Mouse (Mus musculus) layer of hippocampus, postnatal 36 days (tissue): ENCODE data around the gene Dnah2. TPM values are rescaled to one million over a fixed set of nuclear protein-coding genes. Genes with fewer than 3 reads are reported as not detected.
A peak's percentile ranks its signal among the peaks of the same experiment; 100 is the strongest.

Experiments
- DNase-seq, 2 experiments: peaks; one replicate each; pipeline ENCODE4 v3.0.0; 2022
- total RNA-seq, 2 experiments: library from RNA; stranded (reverse); gene quantifications; 2 replicates each; pipeline ENCODE4 v1.2.3; 2021

The Dnah2 gene
- total RNA-seq: 1 to 10 TPM; 5.4 to 5.9 TPM

DNA sequence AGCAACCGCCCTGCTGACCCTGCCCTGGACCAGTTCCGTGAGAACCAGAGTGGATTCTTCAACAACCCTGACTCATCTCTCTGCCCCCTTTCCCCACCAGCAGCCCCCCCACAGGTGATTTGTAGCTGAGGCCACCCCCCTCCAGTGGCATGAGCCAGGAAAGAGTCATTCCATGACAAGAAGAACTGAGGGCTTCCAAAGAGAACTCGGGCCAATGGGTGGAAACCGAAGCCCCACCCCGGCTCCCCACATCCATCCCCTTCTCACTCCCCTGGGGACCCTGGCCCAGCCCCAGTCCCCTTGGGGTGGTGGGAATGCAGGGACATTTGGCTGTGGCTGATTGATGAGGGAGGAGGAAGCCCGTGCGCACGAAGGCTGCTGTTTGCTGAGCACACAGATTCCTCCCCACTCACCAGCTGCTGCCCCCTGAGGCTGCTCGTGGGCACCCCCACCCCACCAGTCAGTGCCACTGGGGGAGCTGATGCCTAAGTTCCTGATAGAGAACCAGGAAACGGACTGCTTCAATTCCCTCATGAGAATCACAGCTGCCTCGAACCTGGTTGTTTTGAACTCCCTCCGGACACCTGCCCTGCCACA lies at the start of gene Dnah2:
TSS of gene Dnah2 (minus strand) at position 51 of the 597 bp plus-strand sequence.
- DNase-seq: peak in 1 of 2 experiments; percentile 40

DNA sequence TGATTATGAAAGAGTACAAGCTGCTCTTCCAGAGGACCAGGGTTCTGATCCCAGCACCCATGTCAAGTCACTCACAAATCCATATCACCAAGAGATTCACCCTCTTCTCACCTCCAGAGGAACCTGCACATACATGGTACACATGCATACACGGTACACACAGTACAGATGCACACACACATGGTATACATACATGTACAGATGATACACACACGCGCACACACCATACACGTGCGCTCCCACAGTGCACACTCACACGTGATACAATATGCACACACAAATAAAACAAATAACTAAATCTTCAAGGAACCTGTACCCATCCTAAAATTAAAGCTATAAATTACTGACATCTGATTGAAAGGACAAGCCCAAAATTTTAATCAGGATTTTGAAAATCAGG lies 45.9 kb upstream of the Dnah2 start:
- DNase-seq: no peak

DNA sequence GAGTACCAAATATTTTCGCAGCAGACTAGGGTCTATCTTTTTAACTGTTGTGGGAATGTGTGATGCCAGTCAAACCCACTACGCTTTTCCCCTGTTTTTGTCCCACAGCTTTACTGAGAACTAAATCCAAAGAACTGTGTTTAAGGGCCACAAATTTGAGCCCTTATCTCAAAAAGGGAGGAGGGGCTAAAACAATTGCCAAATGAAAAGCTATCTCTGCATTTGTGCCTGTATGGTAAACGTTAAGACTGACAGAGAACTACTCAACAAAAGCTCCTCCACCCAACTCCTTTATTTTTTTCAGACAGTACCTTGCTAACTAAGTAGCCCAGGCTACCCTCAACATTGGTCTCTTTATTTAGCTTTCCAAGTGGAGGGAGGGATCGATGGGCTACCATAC lies 43.9 kb upstream of the Dnah2 start:
- DNase-seq: no peak

DNA sequence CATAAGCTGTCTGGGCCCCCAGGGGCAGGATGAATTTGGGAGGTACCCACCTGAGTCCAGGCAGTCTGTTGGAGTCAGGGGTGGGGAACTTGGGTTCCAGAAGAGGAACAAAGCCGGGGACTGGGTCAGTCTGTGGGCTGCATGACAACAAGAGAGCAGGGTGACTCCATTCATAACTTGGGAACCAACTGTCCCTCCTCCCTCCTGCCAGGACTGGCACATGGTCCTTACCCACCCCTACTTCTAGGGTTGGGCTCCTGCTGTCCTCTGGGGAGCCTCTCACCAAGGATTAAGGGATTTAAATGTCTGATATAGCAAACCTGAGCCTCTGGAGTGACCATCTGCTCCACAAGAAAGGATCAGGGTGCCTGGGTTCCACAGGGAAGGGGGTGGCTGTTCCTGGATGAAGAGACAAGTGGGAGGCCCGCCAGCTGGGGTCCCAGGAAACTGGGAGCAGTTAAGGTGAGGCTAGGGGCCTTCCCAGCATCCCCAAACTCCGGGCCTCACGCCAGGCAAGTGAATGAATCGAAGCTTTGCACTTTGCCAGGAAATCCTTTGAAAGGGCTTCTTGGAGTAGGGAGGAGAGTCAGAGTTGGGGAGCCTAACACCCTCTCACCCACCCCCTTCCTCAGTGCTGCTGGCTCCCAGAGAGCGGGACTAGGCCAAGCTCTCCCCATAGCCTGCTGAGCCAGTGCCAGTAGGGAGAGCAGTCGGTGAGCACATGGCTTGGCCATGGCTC lies 43.2 kb upstream of the Dnah2 start:
- DNase-seq: peak; percentile 72 to 82

DNA sequence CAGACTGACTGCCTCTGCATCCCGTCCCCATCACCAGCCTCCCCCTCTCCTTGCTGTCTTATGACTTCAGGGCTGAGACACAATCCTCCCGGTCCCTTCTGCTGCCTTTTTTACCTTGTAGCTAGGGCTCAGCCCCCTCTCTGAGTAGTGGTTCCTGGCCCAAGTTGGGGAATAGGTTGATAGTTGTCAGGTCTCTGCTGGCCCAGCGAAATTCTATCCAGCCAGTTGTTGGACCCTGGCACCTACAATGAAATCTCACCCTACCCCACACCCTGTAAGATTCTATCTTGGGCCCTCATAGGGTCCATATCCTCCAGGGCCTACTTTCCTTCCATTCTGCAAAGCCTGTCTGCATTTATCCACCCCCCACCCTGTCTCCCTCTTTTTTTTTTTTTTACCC lies 42.5 kb upstream of the Dnah2 start:
- DNase-seq: no peak

DNA sequence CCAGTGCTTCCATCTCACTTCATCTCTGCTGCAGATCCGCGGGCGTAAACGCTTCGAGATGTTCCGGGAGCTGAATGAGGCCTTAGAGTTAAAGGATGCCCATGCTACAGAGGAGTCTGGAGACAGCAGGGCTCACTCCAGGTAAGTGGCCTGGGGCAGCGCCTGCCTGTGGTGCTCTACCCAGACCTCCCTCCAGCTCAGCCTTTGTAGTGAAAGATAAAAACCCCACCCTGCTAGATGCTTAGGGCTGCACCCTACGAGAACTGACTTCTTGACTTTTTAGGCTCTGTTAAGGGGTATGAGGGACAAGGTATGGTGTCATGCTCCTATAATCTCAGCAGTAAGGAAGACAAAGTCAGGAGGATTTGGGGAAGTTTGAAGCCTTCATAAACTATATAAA lies 41.7 kb upstream of the Dnah2 start:
- no peak for DNase-seq

DNA sequence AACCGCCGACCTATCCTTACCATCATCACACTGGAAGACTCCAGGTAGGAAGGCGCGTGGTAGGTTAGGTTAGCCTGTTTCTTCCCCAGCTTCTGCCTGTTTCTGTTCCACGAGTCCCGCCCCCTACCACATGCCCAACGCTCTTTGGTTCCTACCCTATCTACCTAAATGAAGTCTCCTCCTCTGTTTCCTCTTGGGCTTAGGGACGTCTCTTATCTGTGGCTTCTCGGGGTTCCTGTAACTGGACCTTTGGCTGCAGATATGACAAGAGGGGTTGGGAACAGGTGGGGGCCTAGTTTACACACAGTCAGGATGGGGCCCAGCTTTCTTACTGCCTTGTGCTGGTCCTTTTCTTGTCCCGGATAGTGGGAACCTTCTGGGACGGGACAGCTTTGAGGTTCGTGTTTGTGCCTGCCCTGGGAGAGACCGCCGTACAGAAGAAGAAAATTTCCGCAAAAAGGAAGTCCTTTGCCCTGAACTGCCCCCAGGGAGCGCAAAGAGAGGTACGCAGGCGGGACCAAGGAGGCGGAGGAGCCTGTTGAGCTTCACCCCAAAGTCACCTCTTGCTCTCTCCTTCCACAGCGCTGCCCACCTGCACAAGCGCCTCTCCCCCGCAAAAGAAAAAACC lies 40.4 kb upstream of the Dnah2 start:
- DNase-seq: no peak

DNA sequence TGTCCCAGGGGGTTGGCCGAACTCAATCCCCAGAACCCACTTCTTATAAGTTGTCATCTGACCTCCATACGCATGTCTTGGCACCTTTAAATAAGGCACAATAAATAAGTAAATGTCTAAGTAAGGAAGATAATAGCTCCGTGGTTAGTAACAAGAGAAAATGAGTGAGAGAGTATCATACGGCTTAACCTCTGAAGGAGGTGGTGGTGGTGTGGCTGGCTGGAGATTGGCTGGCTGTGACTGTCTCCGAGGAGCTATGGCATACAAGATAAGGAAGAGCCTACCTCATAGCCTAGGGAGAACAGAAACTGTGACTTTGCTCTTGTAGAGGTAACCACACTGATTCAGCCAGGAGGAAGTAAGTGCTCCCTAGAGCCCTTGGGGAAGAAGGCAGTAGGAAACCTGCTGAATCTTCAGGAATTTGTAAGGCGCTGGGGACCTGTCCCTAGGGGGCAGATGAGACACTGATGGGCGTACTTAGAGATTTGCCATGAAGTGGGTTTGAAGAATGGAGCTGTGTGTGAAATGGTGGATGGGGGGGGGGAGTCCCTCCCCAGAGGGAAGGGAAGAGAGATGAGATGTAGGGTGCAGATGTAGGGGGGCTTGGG lies 36.9 kb upstream of the Dnah2 start:
- DNase-seq: no peak

DNA sequence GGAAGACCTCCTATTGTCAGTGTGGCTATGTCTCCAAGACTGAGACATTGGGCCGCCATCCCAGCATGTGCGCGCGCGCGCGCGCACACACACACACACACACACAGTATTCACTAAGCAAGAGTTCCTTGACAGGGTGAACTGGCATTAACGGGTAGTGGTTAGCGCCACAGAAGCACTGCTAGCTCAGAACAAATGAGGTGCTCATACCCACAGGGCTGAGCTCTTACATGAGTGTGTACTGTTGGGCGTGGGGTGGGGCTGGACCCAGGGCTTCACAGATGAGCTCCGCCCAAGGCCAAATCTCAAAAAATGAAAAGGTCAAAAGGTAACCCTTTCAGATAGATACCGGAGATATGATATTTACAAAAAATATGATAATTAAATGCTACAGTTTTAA lies 36.0 kb upstream of the Dnah2 start:
- no peak for DNase-seq

DNA sequence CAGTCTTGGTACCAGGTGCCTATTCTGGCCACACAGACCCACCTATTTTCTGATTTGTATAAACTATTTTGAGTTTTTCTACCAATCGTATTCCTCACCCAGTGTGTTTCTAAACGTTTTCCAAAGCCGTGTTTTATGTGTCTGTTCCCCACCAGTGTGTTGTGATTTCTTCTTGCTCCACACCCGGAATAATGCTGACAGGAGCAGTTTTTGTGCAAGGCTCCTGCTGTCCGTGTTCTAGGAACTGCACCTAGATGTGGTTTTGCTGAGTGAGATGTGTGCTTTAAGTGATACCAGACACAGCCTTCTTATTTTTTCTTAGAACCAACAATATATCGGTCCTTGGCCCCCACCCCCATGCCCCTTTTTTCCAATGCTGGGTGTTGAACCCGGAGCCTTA lies 35.1 kb upstream of the Dnah2 start:
- no peak for DNase-seq

DNA sequence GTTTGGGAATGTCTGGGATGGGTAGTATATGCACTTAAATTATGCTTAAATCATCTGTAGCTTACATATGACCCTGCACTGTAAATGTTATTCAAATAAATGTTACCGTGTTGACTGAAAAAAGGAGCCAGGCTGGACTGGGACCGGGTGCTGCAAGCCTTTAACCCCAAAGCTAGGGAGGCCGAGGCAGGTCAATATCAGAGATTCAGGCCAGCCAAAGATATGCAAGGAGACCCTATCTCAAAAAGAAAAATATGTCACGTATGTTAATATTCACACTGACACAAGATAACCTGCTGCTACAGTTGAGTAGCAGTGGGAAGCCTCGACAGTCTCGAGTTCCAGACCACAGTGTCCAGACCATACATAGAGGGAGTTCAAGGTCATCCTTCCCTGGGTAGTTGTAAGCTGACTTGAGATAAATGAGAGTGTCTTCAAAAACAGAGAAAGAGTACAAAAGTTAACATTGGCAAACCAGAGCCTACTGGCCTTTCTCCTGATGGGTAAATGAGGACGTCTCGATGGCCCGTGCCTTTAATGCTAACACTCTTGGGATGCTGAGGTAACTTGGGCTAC lies 33.4 kb upstream of the Dnah2 start:
- DNase-seq: no peak

DNA sequence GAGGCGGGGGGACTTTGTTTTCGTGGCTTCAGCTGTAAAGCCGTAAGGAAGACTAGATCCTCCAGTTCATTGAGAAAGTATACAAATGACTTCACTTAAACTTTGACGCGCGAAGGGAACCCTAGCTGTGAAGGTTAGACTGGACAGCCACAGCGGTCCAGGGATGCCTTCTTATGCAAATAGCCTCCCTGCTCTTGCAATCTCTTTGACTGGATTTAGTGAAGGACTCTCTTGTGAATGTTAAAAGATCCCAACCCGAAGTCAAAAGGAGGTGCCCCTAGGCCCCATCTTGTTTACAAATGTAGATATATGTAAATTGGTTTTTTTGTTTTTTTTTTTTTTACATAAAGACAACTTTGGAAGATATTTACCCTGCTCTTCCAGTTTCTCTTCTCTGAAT lies 32.9 kb upstream of the Dnah2 start:
- DNase-seq: no peak

DNA sequence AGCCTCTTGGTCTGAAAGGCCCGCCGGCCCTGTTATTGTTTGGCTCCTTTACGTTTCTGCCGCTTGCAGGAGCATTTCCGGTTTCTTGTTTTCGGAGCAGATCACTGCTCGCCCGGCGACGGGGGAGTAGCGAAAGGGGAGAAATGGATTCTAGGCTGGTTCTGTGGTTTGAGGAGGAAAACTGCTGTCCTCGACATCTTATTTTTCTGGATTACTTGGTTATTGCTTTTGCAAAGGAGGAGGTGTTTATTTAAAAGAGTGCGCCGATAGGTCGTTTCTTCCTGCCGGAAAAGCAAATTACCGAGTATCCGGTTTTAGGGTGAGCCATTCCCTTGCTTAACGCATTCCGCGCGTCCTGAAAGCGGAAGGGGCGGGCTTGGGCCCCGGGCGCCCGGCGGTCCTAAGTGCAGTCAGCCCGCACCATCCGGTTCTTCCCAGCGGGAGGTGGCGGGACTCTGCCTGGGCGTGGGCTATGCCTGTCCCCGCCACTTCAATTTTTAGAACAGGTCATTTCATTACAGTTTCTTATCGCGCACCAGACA lies 32.3 kb upstream of the Dnah2 start:
- DNase-seq: peak; percentile 91

DNA sequence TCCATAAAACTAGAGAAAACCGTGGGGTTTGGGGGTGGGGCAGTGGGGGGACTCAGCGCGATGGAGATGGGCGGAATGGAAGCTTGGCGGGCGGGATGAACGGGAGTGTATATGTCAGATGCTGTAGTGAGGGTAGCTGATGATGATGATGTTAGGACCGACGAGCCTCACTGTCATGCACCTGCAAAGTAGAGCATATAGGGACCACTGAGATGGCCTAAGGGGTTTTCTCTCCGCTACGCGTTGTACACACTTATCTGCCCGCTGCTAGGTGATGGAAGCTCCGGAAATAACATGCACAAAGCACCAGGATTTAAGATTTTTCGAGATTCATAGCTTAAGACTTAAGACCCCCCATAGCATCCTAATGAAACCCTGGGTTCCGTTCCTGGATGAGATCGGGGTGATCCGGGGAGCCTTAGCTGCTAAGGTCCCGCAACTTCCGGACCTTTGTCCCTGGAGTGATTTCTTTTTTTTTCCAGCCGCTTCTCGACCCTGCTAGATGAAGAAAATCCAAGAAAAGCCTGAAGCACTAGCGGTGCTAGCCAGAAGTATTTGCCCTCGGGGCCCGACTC lies 31.7 kb upstream of the Dnah2 start:
- peak in 1 of 2 experiments; percentile 25 for DNase-seq

DNA sequence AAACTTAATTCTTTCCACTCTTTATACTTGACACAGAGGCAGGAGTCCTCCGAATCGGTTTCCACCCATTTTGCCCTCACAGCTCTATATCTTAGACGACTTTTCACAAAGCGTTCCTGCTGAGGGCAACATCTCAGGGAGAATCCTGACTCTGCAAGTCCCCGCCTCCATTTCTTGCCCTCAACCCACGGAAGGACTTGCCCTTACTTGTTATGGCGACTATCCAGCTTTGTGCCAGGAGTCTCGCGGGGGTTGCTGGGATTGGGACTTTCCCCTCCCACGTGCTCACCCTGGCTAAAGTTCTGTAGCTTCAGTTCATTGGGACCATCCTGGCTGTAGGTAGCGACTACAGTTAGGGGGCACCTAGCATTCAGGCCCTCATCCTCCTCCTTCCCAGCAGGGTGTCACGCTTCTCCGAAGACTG lies 31.2 kb upstream of the Dnah2 start, which contains the start of the genes Wrap53 and Trp53:
TSS of gene Wrap53 (minus strand) at position 165 of the 424 bp plus-strand sequence.
TSS of gene Trp53 (plus strand) at position 269 of the 424 bp plus-strand sequence.
- DNase-seq: peak; percentile 87 to 89

DNA sequence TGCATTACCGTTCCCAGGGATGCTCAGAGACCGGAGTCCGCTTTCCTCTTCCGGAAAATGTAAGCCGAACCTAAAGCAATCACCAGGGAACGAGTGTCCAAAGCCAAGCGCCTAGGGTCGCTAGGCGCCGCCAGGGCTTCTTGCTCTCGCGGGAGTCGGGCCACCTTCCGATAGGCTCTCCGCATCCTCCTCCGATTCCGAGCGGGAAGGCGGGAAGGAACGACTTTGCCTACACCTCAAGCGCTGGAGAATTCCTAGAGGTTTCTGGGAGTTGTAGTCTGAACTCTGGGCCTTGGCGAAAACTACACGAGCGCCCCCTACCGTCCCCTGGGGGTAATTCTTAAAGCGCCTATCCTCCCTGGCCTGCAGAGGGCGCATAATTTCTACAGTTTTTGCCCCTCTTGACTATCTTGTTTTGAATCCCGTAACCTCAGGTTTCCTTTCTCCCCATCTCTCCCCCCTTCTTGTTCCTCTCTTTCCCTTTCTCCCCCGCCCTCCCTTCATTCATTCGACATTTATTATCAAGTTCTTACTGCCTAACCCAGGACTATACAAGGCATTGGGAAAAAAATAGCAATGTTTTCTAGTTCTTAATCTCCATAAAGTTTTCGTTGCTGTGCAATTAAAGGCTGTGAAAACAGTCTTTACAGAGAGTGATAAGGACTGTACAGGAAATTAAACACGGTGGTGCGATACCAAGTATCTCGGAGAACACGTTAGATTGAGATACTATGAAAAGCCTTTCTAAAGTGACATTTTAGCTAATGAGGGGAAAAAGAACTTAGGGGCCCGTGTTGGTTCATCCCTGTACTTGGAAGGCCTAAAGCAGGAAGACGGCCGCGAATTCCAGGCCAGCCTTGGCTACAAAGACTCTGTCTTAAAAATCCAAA lies 30.5 kb upstream of the Dnah2 start:
- DNase-seq: peak; percentile 97 to 99

DNA sequence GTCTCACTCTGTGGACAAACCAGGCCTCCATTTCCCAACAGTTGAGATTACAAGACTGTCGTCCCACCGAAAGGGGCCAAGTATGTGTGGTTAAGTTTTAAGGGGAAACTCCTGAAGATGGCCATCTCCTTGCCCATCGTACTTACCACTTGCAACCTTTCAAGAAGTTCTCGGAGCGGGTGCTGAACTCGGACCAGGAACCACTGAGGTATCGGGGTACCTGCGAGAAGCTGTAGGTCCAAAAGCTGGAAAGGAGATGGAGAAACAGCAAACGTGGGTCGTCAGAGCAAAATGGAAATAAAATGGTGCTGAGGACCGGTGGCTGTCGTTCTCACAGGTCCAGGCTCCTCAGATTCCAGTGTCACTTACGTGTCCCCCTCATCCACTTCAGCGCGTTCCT lies 29.4 kb upstream of the Dnah2 start:
- no peak for DNase-seq

DNA sequence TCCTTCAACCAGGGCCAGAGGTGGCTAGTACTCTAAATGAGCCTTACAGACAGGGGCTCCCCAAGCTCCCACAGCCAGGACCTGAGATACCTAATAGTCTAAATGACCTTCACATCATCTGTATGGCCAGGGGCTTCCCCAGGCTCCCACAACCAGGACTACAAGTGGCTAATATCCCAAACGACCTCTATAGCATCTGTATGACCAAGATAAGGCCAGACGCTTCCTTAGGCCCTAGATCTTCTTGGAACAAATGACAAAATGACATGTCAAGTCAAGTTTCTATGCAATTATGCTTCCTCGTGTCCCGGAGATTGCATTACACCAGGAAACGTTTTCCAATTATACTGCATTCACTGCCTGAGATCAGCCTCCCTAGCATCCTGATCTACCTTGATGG lies 27.4 kb upstream of the Dnah2 start:
- DNase-seq: no peak

DNA sequence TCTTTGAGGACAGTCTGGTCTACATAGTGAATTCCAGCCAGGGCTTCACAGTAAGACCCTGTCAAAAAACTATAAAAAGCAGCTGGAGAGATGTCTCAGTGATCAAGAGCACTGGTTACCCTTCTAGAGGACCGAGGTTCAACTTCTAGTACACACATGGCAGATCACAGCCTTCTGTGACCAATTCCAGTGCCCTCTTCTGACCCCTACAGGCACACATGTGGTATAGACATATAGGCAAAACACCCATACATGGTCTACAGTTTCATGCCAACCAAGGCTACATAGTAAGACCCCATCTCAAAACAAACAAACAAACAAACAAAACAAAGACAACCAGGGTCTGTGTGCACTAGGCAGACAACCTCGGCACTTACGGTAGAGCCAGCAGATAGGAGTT lies 26.3 kb upstream of the Dnah2 start:
- DNase-seq: no peak

DNA sequence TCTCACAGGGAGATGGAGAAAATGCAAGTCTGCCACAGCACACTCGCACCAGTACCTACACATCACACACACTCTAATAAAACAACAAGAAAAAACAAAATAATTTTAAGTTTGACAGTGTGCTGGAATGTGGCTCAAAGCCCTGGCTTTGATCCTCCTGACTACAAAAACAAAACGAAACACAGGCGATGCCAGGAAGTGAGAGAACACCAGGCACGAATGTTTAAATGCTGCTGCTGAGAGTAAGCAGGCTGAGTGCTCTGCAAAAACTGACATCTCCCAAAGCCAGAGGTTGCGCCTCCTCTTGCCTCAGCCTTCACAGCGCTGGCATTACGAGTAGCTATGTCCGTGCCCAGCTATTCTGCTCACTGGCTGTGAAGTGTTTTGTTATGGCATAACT lies 16.2 kb upstream of the Dnah2 start:
- no peak for DNase-seq

DNA sequence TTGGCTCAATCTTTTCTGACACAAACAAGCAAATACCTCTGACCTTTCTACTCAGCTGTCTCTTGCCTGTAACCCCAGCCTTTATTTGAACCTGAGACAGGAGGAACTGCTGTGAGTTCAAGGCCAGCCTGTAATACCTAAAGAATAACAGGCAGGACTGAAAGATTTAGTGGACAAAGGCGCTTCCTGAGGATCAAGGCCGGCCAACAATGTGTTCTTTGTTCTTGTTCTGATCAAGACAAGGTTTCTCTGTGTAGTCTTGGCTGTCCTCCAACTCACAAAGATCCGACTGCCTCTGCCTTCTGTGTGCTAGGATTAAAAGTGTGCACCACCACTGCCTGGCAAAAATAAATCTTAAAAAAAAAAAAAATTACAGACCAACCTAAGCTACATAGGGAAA lies 15.5 kb upstream of the Dnah2 start:
- no peak for DNase-seq
